Mouse (Mus musculus): ENCODE measurements at regions not wholly inside any gene's neighbourhood (a gene's known extent, or its start where the extent isn't known, plus 50 kb on each side); places are given as distances from the start of the nearest gene placed in this dataset.

- DNase-seq (ENCODE audit: low spot score in 2 of 2), result no peak
These were observed 237.9 kb upstream of the A1bg start for GRCm38 (mm10) chr15:61160666-61161065.

DNA sequence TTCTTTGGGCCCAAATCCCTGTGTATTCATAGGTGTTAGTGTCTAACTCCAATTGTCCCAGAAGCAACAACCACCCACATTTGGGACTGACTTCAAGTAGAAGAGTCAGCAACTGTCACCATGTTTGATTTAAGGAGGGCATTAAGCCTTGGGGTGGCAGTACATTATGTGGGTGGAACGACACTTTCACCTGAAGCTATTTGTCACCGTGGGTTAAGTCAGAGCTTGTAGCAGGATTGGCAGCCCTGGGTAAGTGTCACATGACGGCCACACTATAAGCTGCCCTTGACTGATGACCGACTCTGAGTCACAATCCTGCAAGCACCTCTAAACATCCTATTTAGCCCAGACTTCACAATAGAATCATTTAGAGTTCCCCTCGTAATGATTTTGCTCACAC is 236.7 kb upstream of the A1bg start:
- DNase-seq (ENCODE audit: low spot score in 2 of 2), result no peak

DNA sequence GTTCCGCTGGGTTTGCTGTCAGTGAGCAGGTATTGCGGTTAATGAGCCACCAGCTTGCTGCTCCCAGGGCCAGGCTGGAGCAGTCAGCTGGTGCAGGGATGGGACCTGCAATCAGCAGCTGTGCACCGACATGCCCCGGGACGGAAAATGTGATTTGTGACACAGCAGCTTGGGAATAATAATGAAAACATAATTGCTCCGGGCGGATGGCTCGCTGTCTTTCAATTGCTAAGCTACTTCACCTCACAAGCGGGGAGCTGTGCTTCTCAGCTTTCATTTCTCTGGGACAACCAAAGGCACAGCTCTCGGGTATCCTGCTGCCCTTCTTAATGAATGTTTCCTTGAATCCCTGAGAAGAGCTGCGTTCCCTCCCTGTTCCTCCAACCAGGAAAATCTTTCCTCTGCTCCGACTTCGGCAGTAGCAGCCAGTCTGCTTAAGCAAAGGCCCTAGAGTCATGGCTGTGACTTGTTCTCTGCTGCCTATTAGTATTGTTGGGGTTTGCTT is 235.3 kb upstream of the A1bg start:
- DNase-seq (ENCODE audit: low spot score in 2 of 2), result no peak

- DNase-seq (ENCODE audit: low spot score in 2 of 2), result peak; percentile 57 to 76
These were observed 234.7 kb upstream of the A1bg start for GRCm38 (mm10) chr15:61157543-61157942.

DNA sequence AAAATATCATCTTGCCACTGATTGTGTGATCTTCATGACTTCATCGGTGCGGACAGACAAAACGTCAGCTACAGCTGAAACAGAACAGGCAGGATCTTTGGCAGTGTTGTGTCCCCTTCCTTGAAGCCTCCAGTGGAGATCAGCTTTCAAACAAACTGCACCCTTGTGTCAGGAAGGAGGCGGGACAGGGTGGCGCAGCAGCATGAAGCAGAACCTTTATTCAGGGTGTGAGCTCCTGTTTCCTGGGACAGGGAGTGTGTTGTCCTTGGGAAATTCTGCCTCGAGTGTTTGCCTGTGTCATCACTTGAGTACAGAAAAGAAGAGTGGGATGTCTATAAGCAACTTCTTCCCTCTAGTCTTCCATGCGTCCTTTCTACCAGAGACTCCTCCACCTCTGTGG is 232.7 kb upstream of the A1bg start:
- DNase-seq (ENCODE audit: low spot score in 2 of 2), result no peak

- DNase-seq (ENCODE audit: low spot score in 2 of 2), result no peak
These were observed 231.4 kb upstream of the A1bg start for GRCm38 (mm10) chr15:61154166-61154565.

GRCm38 (mm10) chr15:61142851-61143250 is 220.0 kb upstream of the A1bg start:
- no peak for DNase-seq (ENCODE audit: low spot score in 2 of 2)

GRCm38 (mm10) chr15:61139151-61139550 is 216.3 kb upstream of the A1bg start:
- no peak for DNase-seq (ENCODE audit: low spot score in 2 of 2)

- no peak for DNase-seq (ENCODE audit: low spot score in 2 of 2)
These were observed 214.0 kb upstream of the A1bg start for GRCm38 (mm10) chr15:61136781-61137180.

DNA sequence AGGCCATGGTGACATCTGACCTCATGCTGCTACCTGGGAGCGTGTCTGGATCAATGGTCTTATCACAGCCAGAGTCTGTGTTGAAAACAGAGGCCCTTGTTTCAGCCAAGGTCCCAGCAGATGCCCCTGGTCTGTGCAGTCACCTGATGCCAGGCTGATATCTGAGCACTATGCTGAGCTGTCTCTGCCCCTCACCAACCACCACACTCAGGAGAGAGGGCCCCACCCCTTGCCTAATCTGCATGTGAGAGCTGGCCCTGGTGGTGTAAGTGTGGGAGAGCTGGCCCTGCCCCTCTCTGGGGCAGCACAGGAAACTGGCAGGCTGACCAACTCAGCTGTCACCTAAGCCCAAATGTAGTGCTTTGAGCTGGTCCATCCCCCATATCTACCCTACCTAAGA is 210.5 kb upstream of the A1bg start:
- DNase-seq (ENCODE audit: low spot score in 2 of 2), result no peak

DNA sequence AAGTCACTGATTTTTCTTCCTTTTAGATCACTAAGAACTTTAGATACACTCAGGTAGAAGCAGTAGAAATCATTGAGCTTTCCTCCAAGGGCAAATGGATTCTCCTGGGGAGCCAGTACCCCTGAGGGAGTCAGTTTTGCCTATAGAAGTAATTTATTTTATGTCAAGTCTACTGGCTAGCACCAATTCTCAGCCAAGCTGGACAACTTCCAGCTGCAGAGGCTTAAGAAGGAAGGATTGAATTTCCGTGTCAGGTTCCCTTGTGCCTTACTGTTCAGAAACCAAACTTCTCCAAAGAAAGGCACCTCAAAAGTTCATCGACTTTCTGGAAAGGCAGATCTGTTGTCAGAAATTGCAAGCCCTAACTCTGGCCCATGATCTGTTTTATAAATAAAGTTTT is 205.2 kb upstream of the A1bg start:
- DNase-seq (ENCODE audit: low spot score in 2 of 2), result no peak

DNA sequence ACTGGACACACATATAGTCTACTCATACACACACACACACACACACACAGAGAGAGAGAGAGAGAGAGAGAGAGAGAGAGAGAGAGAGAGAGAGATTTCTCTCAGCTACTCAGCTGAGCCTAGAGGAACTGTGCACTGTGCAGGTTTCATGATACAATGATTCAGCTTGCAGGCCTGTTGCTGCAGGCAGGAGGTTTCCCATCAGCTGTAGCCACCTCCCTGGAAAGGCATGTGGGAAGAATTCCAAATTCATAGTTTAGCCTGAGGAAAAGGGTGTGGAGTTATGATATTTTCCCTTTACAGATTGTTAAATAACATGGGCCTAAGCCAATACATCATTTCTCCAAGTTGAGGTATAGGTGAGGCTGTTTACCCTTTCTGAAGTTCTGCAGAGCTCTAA is 204.3 kb upstream of the A1bg start:
- no peak for DNase-seq (ENCODE audit: low spot score in 2 of 2)

DNA sequence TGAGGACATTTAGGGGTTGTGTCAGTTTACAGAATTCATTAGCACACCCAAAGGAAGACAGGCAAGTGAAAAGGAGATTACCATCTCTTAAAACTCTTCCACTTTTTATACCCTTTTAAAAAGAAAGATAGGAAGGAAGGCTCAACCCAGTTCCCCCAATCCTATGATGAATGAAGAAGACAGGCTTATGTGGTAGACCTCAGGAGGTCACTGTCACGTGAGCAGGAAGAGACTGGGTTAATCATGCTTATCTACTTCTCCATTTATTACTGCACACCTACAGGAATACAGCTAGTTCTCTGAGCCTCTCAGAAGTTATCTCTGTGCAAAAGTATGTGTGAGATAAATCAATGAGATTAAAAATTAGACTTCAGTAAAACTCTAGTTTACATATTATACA is 194.1 kb upstream of the A1bg start:
- DNase-seq (ENCODE audit: low spot score in 2 of 2), result no peak

DNA sequence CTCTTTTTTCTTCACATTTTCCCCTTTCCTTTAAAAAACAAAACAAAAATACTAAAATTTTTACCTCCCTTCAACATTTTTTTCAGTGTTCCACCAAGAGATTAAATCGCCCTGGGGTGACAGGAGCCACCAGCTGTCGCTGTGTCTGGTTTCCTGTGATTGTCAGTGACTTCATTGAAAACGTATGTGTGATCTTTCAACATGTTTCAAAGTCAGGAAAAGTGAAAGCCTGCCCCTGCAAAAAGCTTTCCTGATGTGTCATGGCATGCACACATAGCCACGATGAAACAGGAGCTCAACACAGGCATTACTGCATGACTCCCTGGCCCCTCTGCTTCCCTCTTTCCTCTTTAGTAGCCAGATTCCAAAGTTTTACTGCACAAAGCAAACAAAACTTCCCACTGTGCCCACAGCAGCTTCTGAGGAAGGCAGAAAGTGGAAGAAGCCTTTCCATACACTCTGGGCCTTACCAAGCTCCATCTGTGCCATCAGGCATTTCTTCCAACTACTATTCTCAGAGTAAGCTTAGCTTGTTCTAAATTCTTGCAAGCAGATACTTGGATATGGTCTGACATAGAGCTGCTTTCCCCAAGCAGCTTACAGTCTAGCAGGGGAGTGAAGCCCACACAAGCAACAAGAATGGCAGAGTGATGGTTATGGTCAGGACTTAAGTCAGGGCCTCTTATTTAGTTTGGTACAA is 186.8 kb upstream of the A1bg start:
- no peak for DNase-seq (ENCODE audit: low spot score in 2 of 2)

- no peak for DNase-seq (ENCODE audit: low spot score in 2 of 2)
These were observed 186.1 kb upstream of the A1bg start for GRCm38 (mm10) chr15:61108957-61109356.

DNA sequence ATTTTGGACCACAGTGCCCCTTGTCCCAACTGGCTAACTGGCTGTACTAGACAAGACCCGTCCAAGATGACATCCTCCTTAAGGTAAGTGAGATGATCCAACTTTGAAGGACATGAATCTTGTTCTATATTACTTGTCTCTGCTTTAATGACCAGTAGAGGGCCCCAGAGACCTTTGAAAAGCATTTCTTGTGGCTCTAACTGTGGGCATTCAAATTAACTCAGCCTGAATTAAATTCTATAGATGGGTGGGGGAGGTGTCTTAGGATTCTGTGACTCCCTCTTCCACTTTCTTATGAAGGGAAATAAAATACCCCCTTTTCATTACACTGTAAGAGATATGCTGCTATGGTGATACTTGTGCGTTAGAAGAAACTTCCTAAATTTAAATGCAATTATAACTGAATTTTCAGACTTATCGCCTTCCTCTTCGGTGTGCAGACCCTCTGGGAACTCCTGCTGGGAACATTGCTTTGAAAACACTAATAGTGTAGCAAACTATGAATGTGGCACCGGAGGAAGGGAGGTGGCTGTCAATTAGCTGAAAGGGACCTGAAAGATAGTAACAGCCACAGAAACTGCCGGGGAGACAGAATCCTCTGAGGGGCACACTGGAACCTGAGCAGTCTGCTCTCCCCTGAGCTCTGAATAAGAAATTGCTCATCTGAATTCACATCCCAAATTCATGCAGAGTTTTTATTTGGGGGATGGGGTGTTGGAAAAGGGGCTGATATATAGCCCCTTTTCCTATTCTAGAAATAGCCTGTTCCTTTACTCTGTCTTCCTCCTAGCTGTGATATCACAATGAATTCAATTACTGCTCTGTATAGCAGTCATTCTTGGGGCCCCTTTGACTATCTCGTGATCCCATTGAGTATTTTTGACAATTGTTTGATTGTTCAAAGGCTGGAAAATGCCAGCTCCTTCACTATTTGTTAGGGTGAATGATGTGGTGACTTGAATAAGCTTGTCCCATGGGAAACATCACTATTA is 179.9 kb upstream of the A1bg start:
- DNase-seq (ENCODE audit: low spot score in 2 of 2), result no peak

GRCm38 (mm10) chr15:61100807-61101206 is 178.0 kb upstream of the A1bg start:
- no peak for DNase-seq (ENCODE audit: low spot score in 2 of 2)

- DNase-seq (ENCODE audit: low spot score in 2 of 2), result no peak
These were observed 176.2 kb upstream of the A1bg start for GRCm38 (mm10) chr15:61098968-61099367.

- DNase-seq (ENCODE audit: low spot score in 2 of 2), result no peak
These were observed 175.7 kb upstream of the A1bg start for GRCm38 (mm10) chr15:61098519-61098918.

DNA sequence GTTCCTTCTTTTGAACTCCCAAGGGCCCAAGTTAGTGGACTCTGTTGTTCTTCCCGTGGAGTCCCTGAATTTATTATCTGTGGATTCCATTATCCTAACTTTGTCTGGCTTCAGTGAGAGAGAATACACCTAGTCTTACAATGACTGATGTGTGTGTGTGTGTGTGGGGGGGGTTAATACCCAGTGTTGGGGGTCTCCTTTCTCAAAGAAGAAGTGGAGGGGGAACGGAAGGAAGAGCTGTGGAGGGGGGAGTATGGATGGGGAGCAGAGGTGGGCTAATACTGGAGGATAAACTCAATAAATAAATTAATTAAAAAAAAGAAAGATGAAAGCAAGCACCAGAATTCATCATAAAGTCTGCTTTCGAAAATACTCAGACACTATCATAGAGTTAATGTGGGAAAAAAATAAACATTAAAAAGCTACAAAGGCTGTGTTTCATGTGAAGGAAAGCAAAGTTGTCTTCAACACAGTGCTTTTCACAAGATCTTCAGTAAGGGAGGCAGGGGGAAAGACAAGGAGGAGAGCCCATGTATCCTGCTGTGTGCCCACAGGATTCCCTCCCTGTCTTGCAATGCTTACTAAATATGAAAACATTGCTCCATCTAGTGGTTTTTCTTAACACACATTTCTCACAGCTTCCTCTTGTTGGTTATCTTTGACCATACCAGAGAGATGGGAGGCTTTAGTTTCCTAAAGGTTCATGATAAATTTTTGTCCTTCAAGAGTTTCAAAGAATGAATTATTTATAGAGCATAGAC is 173.4 kb upstream of the A1bg start:
- DNase-seq (ENCODE audit: low spot score in 2 of 2), result no peak

- DNase-seq (ENCODE audit: low spot score in 2 of 2), result no peak
These were observed 132.3 kb upstream of the A1bg start for GRCm38 (mm10) chr15:61055017-61055609.

GRCm38 (mm10) chr15:61051363-61051762 is 128.6 kb upstream of the A1bg start:
- no peak for DNase-seq (ENCODE audit: low spot score in 2 of 2)
